Mouse (Mus musculus): ENCODE data around the gene Mthfsl.
A peak's percentile ranks its signal among the peaks of the same experiment; 100 is the strongest.
"Not testable (repeated sequence)": the region's sequence is repeated elsewhere in the genome, so short reads cannot be mapped to it uniquely, and the experiment has no call there.

Mthfsl gene

DNA sequence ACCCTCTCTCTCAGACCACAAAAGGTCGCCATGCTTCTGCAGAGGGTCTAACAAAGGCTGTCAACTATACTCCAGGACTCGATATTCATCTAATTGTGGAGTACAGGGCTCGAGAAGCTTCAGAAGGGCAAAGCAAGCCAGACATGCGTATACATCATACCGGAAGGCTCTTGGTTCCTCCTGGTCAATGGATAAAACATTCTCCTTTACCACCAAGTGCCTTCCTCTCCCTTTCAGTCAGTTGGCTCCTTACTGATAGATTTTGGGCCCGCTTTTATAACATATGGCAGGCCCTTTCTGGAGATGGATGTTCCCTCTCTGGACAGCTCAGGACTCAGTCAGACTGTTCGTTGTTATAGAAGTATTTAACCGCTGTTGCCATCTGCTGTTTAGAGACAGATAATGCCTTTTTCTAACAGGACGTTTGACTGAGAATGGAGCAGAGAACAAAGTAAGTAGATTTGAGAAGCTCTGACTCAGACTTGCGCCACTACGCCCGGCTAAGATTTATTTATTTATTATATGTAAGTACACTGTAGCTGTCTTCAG, at the start of gene Mthfsl:
Mthfsl (minus strand) TSS at position 308 of the 549 bp plus-strand sequence.
- peak in 1 of 2 experiments; percentile 57 for DNase-seq (ENCODE audit: low spot score in 2 of 2)

DNA sequence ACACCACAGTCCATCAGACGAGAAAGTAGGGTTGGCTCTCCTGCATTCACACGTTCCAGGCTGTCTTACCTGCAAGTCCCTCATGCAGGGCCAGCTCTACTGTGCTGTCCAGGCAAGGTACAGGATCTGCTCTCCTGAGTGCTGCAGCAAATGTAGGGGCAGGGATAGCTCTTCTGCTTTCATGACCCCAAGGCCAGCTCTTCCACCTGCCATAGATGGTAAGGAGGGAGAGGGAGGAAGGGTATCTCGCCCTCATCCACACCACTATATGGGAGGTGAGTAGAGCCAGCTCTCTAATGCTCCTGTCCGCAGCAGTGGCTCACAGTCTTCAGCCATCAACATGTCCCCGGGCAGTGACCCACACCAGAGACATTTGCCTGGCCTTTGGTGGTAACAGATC, 49.4 kb upstream of the Mthfsl start:
- not testable (repeated sequence) for DNase-seq (ENCODE audit: low spot score in 2 of 2)

- peak in 1 of 2 experiments; percentile 53 for DNase-seq (ENCODE audit: low spot score in 2 of 2)
These were observed 26.6 kb upstream of the Mthfsl start for GRCm38 (mm10) chr9:88746687-88747086.

DNA sequence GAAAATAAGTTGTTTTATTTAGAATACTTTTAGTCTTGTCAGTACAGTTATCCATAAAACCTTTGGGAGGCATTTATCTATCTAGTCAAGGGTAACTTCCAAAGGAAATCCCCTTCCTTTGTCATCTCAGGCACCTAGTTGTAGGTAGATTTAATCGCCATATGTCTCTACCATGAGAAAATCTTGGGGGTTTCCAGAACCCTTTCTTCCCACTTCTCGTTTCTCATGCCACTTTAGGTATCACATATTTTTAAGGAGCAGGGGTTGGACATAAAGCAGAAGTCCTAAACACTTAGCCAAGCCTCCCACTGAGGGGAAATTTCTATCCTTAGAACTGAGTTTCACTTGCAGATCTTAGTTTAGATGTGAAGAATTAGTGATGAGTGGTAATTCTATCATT, 25.9 kb upstream of the Mthfsl start:
- DNase-seq (ENCODE audit: low spot score in 2 of 2): not testable (repeated sequence)

DNA sequence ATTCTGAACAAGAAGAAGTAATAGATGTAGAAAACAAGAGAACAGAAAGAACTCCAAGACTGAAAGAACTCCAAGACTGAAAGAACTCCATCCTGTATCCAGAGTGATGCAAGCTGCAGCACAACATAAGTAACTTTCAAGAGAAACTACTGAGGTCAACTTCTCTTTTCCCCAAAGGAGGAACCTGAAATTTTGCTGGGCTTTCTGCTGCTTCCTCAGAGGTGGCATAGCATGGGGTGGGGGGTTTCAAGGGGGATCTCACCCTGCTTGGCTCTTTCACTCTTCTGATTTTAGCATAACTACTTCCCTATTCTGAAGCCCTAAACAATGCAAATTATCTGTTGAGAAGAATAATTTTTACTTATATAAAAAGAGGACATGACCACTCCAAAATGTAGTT, 15.2 kb upstream of the Mthfsl start:
- DNase-seq (ENCODE audit: low spot score in 2 of 2): not testable (repeated sequence)

DNA sequence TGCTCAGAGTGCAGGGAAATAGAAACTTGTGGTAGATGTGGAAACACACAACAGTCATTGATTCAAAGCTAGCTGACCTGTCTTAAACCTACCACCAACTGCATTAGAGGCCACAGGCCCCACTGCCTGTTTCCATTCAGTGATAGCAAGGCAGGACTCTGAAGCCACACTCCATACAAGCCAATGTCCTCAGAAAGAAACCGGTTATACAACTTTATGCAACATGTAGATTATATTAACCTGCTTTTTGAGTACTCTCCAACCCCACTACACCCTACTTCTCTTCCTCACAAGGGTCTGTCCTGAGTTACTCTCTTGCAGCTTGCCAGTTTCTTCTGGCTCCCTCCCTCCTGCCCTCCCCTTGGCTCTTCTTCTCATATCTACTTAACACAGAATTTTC, 13.1 kb upstream of the Mthfsl start:
- not testable (repeated sequence) for DNase-seq (ENCODE audit: low spot score in 2 of 2)

DNA sequence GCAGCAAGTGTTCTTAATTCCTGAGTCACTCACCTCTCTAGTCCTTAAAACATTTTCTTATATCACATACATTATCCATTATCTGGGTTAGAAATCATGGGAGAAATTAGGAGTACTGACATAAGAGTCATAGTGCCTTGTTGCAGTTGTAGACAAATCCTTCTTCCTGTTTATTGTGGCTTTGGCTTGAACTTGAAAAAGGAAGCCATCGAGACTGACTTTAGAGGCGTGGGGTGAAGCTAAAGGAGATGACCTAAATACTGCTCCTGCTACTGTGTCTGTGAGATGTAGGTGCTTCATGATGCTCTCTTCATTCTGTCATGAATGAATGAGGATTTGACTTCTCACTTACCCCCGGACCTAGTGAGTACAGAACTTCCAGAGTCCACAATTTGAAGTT, 12.2 kb upstream of the Mthfsl start:
- not testable (repeated sequence) for DNase-seq (ENCODE audit: low spot score in 2 of 2)

GRCm38 (mm10) chr9:88731728-88732127, 11.6 kb upstream of the Mthfsl start, which contains the start of gene Bcl2a1d:
Bcl2a1d (minus strand) TSS chr9:88731914.
- DNase-seq (ENCODE audit: low spot score in 2 of 2): not testable (repeated sequence)

GRCm38 (mm10) chr9:88728311-88728710, 8.2 kb upstream of the Mthfsl start:
- not testable (repeated sequence) for DNase-seq (ENCODE audit: low spot score in 2 of 2)

GRCm38 (mm10) chr9:88721628-88722027, 1.5 kb upstream of the Mthfsl start:
- DNase-seq (ENCODE audit: low spot score in 2 of 2): not testable (repeated sequence)

GRCm38 (mm10) chr9:88719073-88719921, 799 bp downstream of the Mthfsl start:
- peak in 1 of 2 experiments; percentile 32 for DNase-seq (ENCODE audit: low spot score in 2 of 2)

- DNase-seq (ENCODE audit: low spot score in 2 of 2): not testable (repeated sequence)
These were observed 1.5 kb downstream of the Mthfsl start for GRCm38 (mm10) chr9:88718593-88718992.

DNA sequence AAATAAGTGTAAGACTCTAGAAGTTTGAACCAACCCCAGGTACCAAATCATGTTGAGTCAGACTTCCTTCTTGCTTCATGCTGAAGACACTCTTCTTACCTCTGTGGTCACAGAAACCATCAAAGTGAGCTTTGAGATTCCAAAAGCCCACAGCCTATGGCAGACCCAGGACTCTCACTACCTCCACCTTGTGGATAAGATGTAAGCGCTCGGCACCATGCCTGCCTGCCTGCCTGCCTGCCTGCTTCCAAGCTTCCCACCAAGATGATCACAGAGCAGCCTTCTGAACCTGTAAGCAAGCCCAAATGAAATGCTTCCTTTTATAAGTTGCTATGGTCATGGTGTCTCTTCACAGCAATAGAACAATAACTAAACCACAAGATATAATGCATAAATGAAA, 2.0 kb downstream of the Mthfsl start:
- DNase-seq (ENCODE audit: low spot score in 2 of 2): peak in 1 of 2 experiments; percentile 44

DNA sequence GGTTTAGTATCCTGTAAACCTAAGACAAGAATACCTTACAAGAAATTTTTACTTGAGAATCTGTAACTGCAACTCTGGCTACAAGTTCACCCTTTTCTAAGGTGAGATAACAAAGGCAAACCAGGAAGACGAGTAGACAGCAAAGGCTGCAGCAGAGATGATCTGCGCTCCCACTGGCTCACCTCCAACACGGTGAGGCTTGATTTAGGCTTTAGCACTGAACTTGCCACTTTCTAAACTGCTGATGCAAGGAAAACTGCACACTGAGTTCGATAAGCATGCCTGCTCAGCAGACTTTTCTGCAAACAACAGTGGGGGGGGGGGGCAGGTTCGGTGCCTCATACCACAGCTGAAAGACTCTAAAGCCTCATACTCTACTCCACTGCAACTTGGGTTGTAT, 5.6 kb downstream of the Mthfsl start:
- DNase-seq (ENCODE audit: low spot score in 2 of 2): not testable (repeated sequence)

GRCm38 (mm10) chr9:88712164-88712749, 7.8 kb downstream of the Mthfsl start:
- DNase-seq (ENCODE audit: low spot score in 2 of 2): not testable (repeated sequence)

- DNase-seq (ENCODE audit: low spot score in 2 of 2): not testable (repeated sequence)
These were observed 9.1 kb downstream of the Mthfsl start for GRCm38 (mm10) chr9:88710910-88711438.

DNA sequence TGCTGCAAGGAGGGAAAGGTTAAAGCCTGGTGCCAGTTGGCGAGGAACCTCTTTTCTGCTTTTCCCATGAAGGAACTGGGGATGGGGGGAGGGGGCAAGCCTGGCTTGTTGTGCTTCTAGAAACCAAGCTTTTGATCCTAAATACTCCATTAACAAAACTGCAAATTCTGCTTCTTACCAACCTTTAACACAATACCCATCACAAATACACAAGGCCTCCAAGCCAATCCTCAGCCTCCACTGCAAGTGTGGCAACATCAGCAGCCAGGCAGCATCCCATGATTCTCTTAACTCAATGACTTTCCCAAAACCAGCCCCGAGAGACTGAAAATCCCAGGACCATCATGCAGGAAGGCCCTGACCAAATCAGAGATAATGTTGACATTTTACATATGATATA, 9.7 kb downstream of the Mthfsl start:
- DNase-seq (ENCODE audit: low spot score in 2 of 2): not testable (repeated sequence)

DNA sequence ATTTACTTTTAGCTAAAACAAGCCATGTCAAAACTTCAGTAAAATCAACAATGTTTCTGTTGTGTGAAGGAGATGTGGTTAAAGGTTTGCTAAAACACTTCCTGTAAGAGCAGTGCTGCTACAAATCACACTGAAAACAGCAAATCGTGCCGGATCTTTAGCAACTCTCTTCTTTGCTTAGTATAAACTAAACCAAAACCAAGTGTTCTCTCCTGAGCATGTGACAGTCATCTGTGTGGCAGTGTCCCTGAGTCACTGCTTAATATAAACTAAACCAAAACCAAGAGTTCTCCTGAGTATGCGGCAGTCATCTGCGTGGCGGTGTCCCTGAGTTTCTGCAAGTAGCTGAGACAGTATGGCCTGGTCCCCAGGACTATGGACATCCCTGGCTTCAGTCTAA, 10.3 kb downstream of the Mthfsl start:
- peak in 1 of 2 experiments; percentile 43 for DNase-seq (ENCODE audit: low spot score in 2 of 2)

DNA sequence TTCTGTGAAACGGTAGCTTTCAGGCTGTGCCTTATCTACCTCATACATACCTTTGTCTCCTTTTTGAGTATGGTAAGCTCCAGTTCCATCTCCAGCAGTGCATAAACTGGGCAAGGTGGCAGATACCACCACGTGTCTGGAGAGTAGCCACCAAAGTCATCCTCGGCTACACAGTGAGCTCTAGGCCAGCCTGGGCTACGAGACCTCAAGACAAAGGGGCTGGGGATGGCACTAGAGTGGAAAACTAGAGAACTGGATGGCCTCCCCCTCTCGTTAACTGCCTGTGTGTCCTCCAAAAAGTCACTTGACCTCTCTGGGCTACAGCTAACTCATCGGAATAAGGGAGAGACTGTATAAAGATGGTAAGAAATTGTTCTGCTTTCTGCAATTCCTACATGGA, 10.8 kb downstream of the Mthfsl start:
- no peak for DNase-seq (ENCODE audit: low spot score in 2 of 2)

DNA sequence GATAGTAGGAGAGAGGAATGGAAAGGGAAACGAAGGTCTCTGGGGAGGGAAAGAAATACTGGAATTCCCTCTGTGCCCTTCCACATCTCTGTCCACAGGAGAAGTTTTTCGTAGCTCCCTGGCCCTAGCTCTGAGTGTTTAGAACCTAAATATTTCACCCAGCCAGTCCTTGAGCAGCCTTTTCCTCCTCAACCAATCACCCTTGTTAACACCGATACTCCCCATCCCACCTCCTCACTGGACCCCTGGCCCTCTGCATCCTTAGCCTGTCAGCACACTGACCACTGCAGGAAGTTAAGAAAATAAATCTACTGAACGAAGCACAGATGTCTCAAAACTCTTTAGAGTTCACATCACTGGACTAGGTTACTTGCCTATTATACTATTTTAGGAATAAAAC, 13.4 kb downstream of the Mthfsl start:
- DNase-seq (ENCODE audit: low spot score in 2 of 2): no peak

DNA sequence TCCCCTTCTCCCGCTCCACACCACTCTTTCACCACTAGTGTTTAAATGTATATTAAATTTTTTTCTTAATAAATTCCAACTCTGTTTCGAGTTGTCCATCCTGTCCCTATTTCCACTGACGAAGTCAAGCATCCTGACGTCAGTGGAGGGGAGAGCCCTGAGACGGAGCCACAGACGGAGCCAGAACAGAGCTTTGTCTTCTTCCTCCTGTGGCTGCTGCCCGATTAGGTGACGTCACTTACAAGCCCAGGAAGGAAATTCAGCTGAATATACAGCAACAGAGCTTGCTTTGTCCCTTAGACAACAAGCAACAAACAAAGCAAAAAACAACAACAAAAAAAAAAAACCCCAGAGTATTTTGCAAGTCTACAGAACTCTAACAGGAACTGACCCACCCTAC, 14.9 kb downstream of the Mthfsl start:
- not testable (repeated sequence) for DNase-seq (ENCODE audit: low spot score in 2 of 2)

DNA sequence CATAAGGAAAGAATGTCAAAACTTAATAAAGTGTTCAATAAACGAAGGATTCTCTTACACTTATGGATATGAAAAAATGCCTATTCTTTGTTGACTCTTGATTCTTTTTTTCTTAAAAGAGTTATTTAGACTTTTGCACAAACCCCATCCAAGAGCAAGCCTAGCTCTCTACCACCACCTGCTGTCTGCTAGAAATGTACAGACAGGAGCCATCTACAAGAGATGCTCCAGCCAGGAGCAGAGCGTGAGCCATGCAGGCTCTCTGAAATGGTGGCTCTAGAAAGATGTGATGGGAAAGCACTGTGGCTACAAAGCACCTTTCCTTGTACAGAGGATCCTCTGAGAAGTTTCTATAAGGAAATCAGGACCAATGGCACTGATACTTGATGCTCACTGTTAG, 21.4 kb downstream of the Mthfsl start:
- DNase-seq (ENCODE audit: low spot score in 2 of 2): not testable (repeated sequence)

All from left cerebral cortex, adult 9 months (tissue).